Mouse (Mus musculus) bone marrow macrophage, adult 2 months (primary cell): ENCODE measurements around the gene Eftud2. TPM values are rescaled to one million over a fixed set of nuclear protein-coding genes. Genes with fewer than 3 reads are reported as not detected.

Experiments used
- H3K27ac ChIP-seq: 2 replicates; pipeline ENCODE4 v1.5.1; 2012; ENCODE audit warnings: low read depth, low read length; ENCODE audit not compliant: insufficient read depth
- H3K4me1 ChIP-seq: 2 replicates; pipeline ENCODE4 v1.6.1; 2012; ENCODE audit warnings: low read length; ENCODE audit not compliant: control insufficient read depth, insufficient read depth
- H3K4me3 ChIP-seq: 2 replicates; pipeline ENCODE4 v1.5.1; 2012; ENCODE audit warnings: mild to moderate bottlenecking, low read length, moderate library complexity; ENCODE audit not compliant: insufficient read depth
- CTCF ChIP-seq: IDR thresholded peaks from 2 replicates; pipeline ENCODE4 v1.5.1; 2012; ENCODE audit warnings: low read depth, mild to moderate bottlenecking, low read length, moderate library complexity
- POLR2A ChIP-seq: IDR thresholded peaks from 2 replicates; pipeline ENCODE4 v1.6.1; 2012; ENCODE audit warnings: mild to moderate bottlenecking, low read depth, low read length, borderline replicate concordance
- polyA plus RNA-seq: library from polyadenylated mRNA; stranded (reverse); fragments of >200 nt; gene quantifications from 2 replicates; pipeline ENCODE4 v1.2.4, GENCODE M21; 2012; ENCODE audit not compliant: missing spikeins, insufficient read depth, insufficient read length

Gene Eftud2
- polyA plus RNA-seq, 1 experiment = 40.2 TPM

GRCm38 (mm10) chr11:102881314-102882198 is 771 bp upstream of the Eftud2 start:
- TF ChIP-seq POLR2A (no peak), CTCF (no peak)
- Histone ChIP-seq H3K4me3 (peak overlapping the region; percentile 90), H3K27ac (no peak overlapping the region), H3K4me1 (peaks cover 11% of the 10 kb centered on the region)

DNA sequence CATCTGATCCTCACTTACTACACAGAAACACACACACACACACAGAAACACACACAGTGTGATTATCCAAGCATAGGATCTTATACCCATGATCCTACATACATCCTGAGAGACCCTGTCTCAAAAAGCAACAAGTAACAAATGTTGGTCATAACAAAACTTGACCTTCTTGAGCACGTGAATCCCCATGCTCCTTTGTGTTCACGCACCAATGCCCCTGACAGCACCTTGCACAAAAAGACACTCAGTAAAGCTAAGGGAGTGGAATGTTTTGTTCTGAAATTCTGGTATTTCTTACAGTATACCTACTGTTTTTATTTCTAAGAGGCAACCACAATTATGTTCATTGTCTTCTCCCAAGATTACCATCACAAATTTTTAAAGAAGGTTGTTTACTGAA is 1.2 kb downstream of the Eftud2 start:
- TF ChIP-seq POLR2A = no peak
- TF ChIP-seq CTCF = no peak
- H3K27ac ChIP-seq = no peak overlapping the region
- H3K4me3 ChIP-seq = no peak overlapping the region; the same call in 1 of the 2 replicates
- H3K4me1 ChIP-seq = peaks cover 11% of the 10 kb centered on the region

DNA sequence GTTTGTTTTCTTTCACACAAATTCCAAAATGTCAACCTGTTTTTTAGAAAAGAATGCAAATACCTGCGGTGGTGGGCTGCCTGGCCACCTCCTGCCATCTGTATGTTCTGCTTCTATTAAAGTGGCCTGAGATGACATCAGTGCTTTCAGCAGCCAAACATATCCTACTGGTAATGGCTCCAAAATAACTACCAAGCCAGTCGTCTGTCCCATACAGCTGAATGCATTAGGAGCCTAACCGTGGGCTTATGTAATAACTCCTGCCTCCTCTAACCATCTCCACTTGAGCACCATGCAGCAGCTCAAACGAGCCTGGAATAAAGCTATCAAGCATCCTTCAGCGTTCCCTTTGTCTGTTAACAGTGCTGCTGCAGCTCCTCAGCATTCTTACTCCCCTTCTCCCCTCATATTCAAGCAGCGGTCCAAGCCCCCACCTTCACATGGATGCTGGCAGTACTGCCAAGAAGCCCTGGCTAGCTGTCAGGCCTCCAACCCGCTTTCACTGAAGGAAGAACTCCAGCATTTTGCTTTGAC is 5.9 kb downstream of the Eftud2 start:
- H3K4me3 ChIP-seq = no peak overlapping the region
- TF ChIP-seq POLR2A = no peak
- no peak for TF ChIP-seq CTCF
- peaks cover 5% of the 10 kb centered on the region for H3K4me1 ChIP-seq
- H3K27ac ChIP-seq = no peak overlapping the region

DNA sequence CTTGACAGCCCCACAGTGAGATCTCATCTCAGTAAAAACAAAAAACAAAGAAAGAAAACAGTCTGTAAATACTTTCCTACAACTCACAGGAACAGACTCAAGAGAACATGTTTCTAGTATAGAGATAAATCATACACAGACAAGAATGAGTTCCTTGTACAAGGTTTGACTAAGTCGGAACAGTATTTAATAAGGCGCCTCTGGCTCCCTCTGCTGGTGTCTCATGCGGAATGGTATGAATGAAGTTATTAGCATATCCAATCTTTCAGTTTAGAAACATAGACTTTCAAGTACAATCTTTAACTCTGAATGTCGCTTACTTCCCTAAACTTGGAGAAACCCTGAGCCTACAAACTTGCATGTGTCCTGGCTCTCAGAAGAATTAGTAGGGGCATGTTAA is 16.5 kb downstream of the Eftud2 start:
- Histone ChIP-seq H3K27ac (no peak overlapping the region), H3K4me3 (no peak overlapping the region), H3K4me1 (no peaks in the 10 kb centered on the region)
- TF ChIP-seq CTCF = no peak

DNA sequence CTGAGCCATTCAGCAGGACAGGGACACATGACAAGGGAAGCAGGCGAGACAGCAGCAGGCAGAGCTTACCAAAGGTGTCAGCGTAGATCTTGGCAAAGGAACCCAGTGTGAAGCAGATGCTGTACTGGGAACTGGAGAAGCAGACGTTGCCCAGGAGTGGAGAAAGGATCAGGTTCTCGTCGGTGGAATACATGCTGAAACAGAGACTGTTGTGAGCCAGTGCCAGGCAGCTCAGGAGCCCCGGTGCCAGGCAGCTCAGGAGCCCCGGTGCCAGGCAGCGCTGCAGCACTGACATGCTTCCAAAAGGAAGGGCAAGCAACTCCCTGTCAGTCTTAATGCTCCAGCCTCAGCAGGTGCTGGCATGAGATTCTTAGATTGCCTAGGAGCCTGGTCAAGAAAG is 20.9 kb downstream of the Eftud2 start:
- Histone ChIP-seq H3K27ac (no peak overlapping the region), H3K4me3 (no peak overlapping the region), H3K4me1 (no peaks in the 10 kb centered on the region)
- TF ChIP-seq POLR2A (no peak), CTCF (no peak)

DNA sequence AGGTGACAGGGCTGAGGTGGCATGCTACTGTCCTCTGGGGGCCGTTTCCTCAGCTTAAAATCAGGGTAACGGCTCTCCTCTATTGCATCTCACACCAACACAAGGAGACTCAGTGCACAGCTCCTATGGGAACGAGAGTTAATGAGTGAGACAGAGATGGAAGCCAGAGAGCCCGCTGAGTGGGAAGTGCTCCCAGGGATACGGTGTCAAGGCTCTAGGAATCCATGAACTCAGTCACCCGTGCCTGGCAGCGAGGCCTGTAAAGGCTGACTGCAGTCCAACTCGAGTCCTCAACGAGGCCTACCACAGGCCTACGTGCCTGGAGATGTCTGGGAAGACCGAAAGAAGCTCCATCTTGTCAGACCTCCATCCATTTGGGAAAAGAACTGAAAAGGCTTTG is 21.8 kb downstream of the Eftud2 start:
- TF ChIP-seq POLR2A (no peak), CTCF (no peak)
- Histone ChIP-seq H3K27ac (no peak overlapping the region), H3K4me3 (no peak overlapping the region), H3K4me1 (no peaks in the 10 kb centered on the region)

DNA sequence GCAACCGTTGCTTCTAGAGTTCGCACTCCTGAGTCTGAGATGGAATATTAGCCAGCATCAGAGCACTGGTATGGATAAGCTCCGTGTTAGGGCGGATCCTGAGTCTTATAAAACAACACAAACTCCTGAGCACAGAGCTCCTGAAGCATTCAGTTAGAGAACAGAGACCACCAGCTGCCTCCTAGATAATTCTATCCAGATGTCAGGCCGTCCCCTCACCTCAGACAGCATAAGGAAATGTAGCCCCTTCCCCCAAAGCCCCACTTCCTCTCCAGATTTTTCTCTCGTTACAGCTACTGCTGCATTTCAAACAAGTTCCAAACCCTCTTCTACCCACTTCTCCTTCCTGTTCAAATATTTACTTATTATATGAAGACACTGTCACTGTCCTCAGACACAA is 24.8 kb downstream of the Eftud2 start:
- Histone ChIP-seq H3K4me1 (no peaks in the 10 kb centered on the region), H3K27ac (no peak overlapping the region), H3K4me3 (no peak overlapping the region)
- TF ChIP-seq CTCF (no peak), POLR2A (no peak)

- Histone ChIP-seq H3K27ac (no peak overlapping the region), H3K4me1 (no peaks in the 10 kb centered on the region), H3K4me3 (no peak overlapping the region)
- TF ChIP-seq POLR2A (no peak), CTCF (peak; percentile 38; the same call in 1 of the 2 replicates)
These were observed 27.0 kb downstream of the Eftud2 start for GRCm38 (mm10) chr11:102853760-102854159.

DNA sequence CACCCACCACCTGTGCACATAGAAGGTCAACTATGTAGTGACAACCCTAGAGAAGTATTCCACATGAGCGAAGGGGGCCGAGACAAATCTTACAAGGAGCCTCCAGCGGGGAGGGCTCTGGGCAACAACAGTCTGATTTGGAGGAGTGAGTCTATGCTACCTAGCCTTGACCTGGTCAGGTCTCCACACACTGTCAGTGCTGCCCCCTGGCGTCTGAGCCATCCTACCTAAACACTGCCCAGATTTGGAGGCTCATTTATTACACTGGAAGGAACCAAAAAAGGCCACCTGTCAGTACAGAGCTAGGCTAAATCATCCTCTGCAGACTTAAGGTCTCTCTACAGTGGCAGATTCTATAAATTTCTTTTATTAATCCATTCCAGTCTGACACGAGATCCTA is 28.9 kb downstream of the Eftud2 start:
- H3K4me3 ChIP-seq = no peak overlapping the region
- H3K27ac ChIP-seq = no peak overlapping the region
- TF ChIP-seq POLR2A (no peak), CTCF (no peak)
- no peaks in the 10 kb centered on the region for H3K4me1 ChIP-seq

GRCm38 (mm10) chr11:102845926-102846325 is 34.9 kb downstream of the Eftud2 start:
- H3K27ac ChIP-seq = no peak overlapping the region
- no peak overlapping the region for H3K4me3 ChIP-seq
- H3K4me1 ChIP-seq = no peaks in the 10 kb centered on the region
- TF ChIP-seq CTCF = no peak
- no peak for TF ChIP-seq POLR2A
